Mouse (Mus musculus) ES-Bruce4 (cell line): ENCODE measurements around the gene Fhit. TPM values are rescaled to one million over a fixed set of nuclear protein-coding genes. Genes with fewer than 3 reads are reported as not detected.

Experiments
- H3K27ac ChIP-seq: 2 replicates; pipeline ENCODE4 v1.5.1; 2012; ENCODE audit warnings: low read length, inconsistent platforms; ENCODE audit not compliant: insufficient read depth
- H3K27me3 ChIP-seq: 2 replicates; pipeline ENCODE4 v1.6.1; 2012; ENCODE audit warnings: mild to moderate bottlenecking, low read length, inconsistent platforms; ENCODE audit not compliant: control insufficient read depth, poor library complexity, insufficient read depth, severe bottlenecking
- H3K36me3 ChIP-seq: 2 replicates; pipeline ENCODE4 v1.6.1; 2012; ENCODE audit warnings: inconsistent platforms, mild to moderate bottlenecking, low read length, moderate library complexity; ENCODE audit not compliant: control insufficient read depth, poor library complexity, insufficient read depth, severe bottlenecking
- H3K4me1 ChIP-seq: one replicate; pipeline ENCODE4 v1.8.1; 2011; ENCODE audit warnings: low read length; ENCODE audit not compliant: control insufficient read depth, insufficient read depth
- H3K4me3 ChIP-seq: 2 replicates; pipeline ENCODE4 v1.5.1; 2011; ENCODE audit warnings: low read depth, mild to moderate bottlenecking, low read length
- H3K9ac ChIP-seq: 2 replicates; pipeline ENCODE4 v1.6.1; 2012; ENCODE audit warnings: low read depth, mild to moderate bottlenecking, inconsistent platforms; ENCODE audit not compliant: poor library complexity, severe bottlenecking
- H3K9me3 ChIP-seq: replicated peaks from 2 replicates; pipeline ENCODE4 v1.6.1; 2012; ENCODE audit warnings: mild to moderate bottlenecking, low read length, inconsistent platforms; ENCODE audit not compliant: control insufficient read depth, poor library complexity, insufficient read depth, severe bottlenecking
- CTCF ChIP-seq: IDR thresholded peaks from one replicate; pipeline ENCODE4 v1.8.1; 2011; ENCODE audit warnings: low read depth, low read length
- EP300 ChIP-seq: IDR thresholded peaks from 2 replicates; pipeline ENCODE4 v1.6.1; 2011; ENCODE audit warnings: low read depth, low read length; ENCODE audit not compliant: insufficient read depth
- POLR2A ChIP-seq: IDR thresholded peaks from one replicate; pipeline ENCODE4 v1.8.1; 2011; ENCODE audit warnings: low read length; ENCODE audit not compliant: insufficient read depth
- polyA plus RNA-seq: library from polyadenylated mRNA; stranded (reverse); fragments of >200 nt; gene quantifications from 2 replicates; pipeline ENCODE4 v1.2.4, GENCODE M21; 2011; ENCODE audit warnings: low read depth; ENCODE audit not compliant: missing spikeins, insufficient read depth, insufficient read length

Gene Fhit
- polyA plus RNA-seq, 1 experiment = not detected

DNA sequence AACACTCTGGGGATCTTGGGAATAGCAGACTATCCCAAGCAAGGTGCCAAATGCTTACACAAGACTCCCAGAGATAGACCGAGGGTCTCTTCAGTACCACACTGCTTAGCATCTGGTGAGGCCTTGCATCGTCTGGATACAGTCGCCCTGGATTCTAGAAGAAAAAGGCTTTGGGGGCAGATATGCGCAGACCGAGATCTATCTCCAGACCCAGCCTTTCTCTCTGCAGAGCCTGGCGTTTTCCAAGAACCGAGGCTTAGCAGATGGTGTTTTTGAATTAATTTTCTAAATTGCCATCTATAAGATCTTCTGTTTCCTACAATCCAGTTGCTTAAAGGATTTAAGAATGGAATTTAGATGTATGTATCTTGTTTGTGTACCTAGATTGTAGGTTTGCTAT, 1515.6 kb downstream of the Fhit start:
- no peak overlapping the region for H3K9ac ChIP-seq
- no peaks in the 10 kb centered on the region for H3K36me3 ChIP-seq
- H3K4me1 ChIP-seq = no peaks in the 10 kb centered on the region
- H3K9me3 ChIP-seq = no peaks in the 10 kb centered on the region
- H3K4me3 ChIP-seq = no peak overlapping the region
- no peak overlapping the region for H3K27ac ChIP-seq
- H3K27me3 ChIP-seq = no peaks in the 10 kb centered on the region
- TF ChIP-seq POLR2A (no peak), CTCF (no peak), EP300 (no peak)

- no peak for TF ChIP-seq EP300
- no peak for TF ChIP-seq POLR2A
- no peak for TF ChIP-seq CTCF
- no peaks in the 10 kb centered on the region for H3K4me1 ChIP-seq
- no peak overlapping the region for H3K27ac ChIP-seq
- no peak overlapping the region for H3K9ac ChIP-seq
- H3K4me3 ChIP-seq = no peak overlapping the region
- H3K36me3 ChIP-seq = no peaks in the 10 kb centered on the region
- no peaks in the 10 kb centered on the region for H3K27me3 ChIP-seq
- H3K9me3 ChIP-seq = no peaks in the 10 kb centered on the region
These were observed 1517.3 kb downstream of the Fhit start for GRCm38 (mm10) chr14:9644216-9645166.

- TF ChIP-seq EP300 (no peak), POLR2A (no peak), CTCF (no peak)
- no peak overlapping the region for H3K27ac ChIP-seq
- H3K36me3 ChIP-seq = no peaks in the 10 kb centered on the region
- no peak overlapping the region for H3K4me3 ChIP-seq
- H3K27me3 ChIP-seq = no peaks in the 10 kb centered on the region
- no peaks in the 10 kb centered on the region for H3K4me1 ChIP-seq
- H3K9ac ChIP-seq = no peak overlapping the region
- H3K9me3 ChIP-seq = no peaks in the 10 kb centered on the region
These were observed 1518.1 kb downstream of the Fhit start for GRCm38 (mm10) chr14:9643700-9644099.

GRCm38 (mm10) chr14:9642628-9643027, 1519.2 kb downstream of the Fhit start:
- Histone ChIP-seq H3K4me3 (no peak overlapping the region), H3K27me3 (no peaks in the 10 kb centered on the region)
- TF ChIP-seq CTCF (no peak), EP300 (no peak), POLR2A (no peak)

GRCm38 (mm10) chr14:9642068-9642467, 1519.8 kb downstream of the Fhit start:
- Histone ChIP-seq H3K27me3 (no peaks in the 10 kb centered on the region), H3K9ac (no peak overlapping the region), H3K4me3 (no peak overlapping the region), H3K9me3 (no peaks in the 10 kb centered on the region), H3K4me1 (no peaks in the 10 kb centered on the region), H3K36me3 (no peaks in the 10 kb centered on the region), H3K27ac (no peak overlapping the region)
- TF ChIP-seq EP300 (no peak), CTCF (no peak), POLR2A (no peak)

More at GRCm38 (mm10) chr14:9642628-9643027, 1519.2 kb downstream of the Fhit start:
- Histone ChIP-seq H3K36me3 (no peaks in the 10 kb centered on the region), H3K27ac (no peak overlapping the region), H3K4me1 (no peaks in the 10 kb centered on the region), H3K9ac (no peak overlapping the region), H3K9me3 (no peaks in the 10 kb centered on the region)

GRCm38 (mm10) chr14:9634247-9634991, 1527.4 kb downstream of the Fhit start:
- Histone ChIP-seq H3K9ac (no peak overlapping the region), H3K4me3 (no peak overlapping the region), H3K36me3 (no peaks in the 10 kb centered on the region), H3K9me3 (no peaks in the 10 kb centered on the region), H3K4me1 (peaks cover 4% of the 10 kb centered on the region), H3K27me3 (no peaks in the 10 kb centered on the region), H3K27ac (no peak overlapping the region)
- TF ChIP-seq CTCF = no peak
- no peak for TF ChIP-seq EP300
- no peak for TF ChIP-seq POLR2A
